Mouse (Mus musculus) cerebellum, adult 2 months (tissue): ENCODE measurements around the gene Ganc.

Experiments
- CTCF ChIP-seq: fragments of 200-500 bp; IDR thresholded peaks from 2 replicates; pipeline ENCODE4 v1.5.1; 2011; ENCODE audit warnings: low read depth, mild to moderate bottlenecking, control low read depth, low read length, moderate library complexity, borderline replicate concordance; ENCODE audit not compliant: insufficient read depth
- POLR2A ChIP-seq: fragments of 200-500 bp; IDR thresholded peaks from 2 replicates; pipeline ENCODE4 v1.6.1; 2011; ENCODE audit warnings: low read length, control low read depth, borderline replicate concordance; ENCODE audit not compliant: insufficient read depth

DNA sequence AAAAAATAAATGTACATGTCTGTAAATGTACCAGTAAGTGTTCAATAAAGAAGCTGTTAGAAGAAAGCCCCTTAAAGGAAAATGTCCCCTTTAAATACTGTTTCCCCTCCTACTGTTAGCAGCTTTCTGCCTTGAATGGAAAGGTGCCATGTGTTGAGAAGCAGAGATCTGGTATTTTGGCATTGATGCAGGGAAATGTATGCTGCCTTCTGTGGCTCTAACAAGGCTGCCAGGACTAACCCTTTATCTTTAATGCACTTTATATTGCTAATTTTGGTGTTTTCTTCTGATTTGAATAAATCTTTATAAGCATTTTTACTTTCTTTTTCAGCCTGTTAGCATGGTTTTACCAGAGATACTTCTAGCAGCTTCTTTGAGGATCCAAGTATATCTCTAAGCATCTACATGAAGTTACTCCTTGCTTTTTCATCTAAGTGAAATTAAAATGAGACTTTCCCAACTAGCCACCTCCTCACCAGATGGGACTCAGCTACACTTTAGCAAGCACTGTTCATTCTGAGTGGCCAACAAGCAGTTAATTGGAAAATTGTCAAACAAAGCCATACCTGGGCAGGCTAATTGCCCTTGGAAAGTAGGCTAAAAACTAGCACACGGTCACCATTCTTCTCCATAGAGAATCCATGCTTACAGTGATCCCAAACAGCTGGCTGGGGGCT, 11.2 kb downstream of the Ganc start:
- TF ChIP-seq CTCF (no peak), POLR2A (no peak)
